Mouse (Mus musculus) cerebellum, postnatal 14 days (tissue): Measurements from ENCODE around the gene Mrgprh.

Experiments used
- DNase-seq, 2 experiments: peaks; one replicate each; pipeline ENCODE4 v3.0.0; 2021; ENCODE audit warnings: mixed read lengths in 2 of 2

The Mrgprh gene

DNA sequence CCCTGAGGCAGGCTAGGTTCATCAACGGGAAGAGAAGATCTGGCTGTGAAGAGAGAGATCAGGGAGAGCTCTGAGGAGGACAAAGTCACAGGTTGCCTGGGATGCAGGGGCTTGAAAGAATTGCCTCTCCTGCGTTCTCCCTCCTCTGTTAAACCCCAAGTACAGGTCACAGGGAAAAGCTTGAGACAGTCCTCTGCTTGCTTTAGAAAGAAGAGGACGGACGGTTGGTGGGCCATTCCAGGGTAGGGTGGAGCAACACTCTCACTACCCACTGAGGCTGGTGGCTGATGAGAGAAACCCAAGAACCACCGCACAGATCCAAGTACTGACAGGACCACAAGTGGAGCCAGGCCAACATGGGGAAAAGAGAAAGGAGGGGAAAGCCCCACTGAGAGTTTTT is at the start of gene Mrgprh:
Gene Mrgprh (plus strand): TSS at position 301 of the 400 bp plus-strand sequence.
- DNase-seq: no peak

DNA sequence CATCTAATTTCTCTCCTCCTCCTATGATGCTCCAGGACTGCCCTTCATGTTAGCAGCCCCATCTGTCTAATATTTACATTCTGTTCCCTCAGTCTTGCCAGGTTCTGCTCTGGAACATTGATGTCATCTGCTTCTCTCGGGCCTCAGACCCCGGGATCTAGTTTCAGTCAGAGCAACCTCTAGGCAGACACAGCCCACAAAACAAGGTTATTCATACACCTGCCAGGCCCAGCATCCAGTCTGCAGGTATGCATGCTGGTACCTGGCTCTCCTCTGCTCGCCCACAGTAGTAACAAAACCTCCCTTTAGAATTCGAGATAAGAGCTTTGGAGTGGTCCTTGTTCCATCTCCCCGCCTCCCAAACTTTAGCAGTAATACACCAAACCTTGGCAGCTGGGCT is 45.5 kb upstream of the Mrgprh start:
- DNase-seq: no peak

DNA sequence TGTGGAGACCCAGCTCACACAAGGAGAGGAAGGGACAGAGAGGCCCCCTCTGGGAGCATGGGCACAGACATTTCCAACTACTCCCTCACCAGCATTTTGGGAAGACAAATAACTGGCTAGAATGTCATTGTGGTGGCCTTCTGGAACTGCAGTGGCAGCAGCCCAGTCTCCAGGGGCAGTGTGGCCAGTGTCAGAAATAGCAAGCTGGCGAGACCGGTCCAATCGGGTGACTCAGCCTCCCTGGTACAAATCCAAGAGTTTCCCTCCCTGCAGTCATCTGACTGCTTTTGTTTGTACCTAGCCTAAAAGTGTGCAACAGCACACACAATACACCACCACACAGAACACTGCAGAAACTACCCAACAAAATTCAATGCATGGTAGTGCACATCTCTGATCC is 43.6 kb upstream of the Mrgprh start:
- peak; percentile 24 to 33 for DNase-seq

DNA sequence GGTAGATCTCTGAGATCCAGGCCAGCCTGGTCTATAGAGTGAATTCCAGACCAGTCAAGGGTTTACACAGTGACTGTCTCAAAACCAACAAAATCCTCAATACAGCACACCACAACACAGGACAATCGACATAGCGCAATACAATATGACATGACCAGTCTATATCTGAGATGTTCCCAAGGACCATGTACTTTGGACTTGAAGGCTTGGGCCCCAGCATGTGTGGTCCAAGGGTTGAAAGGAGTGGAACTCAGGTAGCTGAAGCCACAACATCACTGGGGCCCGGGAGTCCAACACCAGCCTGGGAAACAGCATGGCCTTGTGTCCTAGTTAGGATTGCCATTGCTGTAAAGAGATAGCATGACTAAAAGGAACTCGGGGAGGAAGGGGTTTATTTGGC is 43.2 kb upstream of the Mrgprh start:
- DNase-seq: no peak

DNA sequence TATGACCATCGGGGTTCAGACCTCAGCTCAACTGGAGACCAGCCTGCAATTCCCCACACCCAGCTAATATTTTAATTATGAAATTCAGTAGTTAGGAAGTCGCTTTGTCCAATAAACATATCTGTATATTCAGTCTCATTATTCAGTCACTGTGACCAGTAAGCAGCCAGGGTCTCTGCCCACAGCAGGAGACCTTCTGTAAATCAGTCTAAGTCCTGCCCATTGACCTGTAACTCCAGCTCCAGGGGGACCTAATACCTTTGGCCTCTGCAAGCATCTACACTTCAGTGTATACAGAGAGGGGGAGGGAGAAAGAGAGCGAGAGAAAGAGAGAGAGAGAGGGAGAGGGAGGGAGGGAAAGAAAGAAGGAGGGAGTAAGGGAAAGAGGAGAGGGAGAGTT is 41.5 kb upstream of the Mrgprh start:
- no peak for DNase-seq

DNA sequence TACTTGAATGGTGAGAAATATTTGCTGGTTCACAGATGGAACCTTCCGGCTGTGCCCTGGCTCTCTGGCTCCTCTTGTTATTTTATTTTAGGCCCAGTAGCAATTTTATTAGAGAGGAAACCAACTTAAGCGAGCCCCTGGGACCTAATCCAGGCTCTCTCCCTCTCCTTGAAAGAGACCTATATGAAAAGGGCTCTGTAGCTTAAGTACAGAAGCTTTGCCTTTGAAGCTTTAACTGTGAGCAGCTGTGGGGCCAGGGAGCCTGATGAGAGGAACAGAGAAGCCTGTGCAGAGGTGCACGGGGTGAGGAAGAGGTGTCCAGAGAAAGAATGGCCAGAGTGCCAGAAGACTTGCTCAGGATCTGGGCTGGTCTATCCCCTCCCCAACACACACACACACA is 41.0 kb upstream of the Mrgprh start:
- DNase-seq: no peak

DNA sequence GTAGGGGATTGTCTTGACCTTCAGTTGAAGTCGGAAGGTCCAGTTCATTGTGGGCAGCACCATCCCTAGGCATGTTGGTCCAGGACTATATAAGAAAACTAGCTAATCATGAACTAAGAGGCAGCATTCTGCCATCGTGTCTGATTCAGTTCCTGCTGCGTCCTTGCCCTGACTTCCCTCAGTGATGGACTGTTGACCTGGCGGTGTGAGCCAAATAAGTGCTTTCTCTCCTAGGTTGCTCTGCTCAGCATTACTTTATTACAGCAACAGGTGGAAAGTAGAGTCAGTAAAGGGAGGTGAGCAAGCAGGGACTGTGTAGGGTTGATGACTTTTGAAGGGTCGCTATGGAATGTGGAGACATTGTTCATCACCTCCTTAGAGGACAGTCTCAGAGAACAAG is 40.1 kb upstream of the Mrgprh start:
- no peak for DNase-seq

DNA sequence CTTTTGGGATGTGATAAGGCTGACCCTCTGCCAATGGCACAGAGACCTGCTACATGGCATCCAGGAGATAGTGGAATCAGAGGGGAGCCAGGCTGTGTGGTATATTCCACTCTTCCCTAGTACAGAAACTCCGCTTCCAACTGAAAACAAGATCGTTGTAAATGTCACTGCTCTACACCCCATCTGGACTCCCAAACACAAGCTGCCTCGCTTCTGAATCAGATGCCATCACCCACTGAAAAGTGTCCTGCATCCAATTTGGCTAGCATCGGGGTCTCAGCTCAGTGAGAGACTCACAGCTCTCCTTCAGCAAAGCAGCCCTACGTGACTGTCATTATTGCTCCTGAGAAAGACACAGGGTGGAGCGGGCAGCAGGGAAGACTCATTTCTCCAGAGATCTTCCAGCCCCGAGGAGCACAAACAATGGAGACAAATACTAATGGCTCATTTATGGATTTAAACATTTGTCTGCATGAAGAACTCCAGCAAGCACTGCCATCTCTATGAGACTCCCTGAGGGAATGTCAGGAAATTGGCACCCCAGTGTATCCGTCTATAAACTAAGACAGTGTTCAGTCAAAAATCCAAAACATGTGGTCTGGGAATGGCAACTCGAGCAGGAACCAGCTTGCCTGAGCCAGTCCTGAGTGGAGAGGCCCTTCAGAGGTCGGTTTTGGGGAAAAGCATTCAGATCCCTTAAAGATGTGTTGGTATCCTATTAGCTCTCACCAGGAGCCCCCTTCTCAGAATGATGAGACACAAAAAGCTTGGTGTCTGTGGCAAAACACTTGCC is 36.2 kb upstream of the Mrgprh start:
- DNase-seq: no peak

DNA sequence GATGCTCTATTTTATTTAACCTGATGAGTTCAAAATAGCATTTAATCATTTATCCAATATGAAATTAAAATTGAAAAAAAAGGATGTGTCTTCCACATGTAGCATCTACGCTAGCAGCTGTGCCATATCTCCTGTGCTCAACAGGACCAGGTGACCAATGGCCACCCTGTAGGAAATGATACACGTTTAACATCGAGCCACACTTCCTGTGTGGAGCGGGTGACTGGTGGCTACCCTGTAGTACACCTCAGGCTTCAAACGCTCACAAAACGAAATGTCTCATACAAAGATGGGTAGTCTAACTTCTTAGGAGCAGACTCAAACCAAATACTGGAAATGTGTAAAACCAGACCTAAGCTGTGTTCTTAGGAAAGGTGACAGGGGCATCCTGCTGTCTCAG is 32.0 kb upstream of the Mrgprh start:
- DNase-seq: no peak

DNA sequence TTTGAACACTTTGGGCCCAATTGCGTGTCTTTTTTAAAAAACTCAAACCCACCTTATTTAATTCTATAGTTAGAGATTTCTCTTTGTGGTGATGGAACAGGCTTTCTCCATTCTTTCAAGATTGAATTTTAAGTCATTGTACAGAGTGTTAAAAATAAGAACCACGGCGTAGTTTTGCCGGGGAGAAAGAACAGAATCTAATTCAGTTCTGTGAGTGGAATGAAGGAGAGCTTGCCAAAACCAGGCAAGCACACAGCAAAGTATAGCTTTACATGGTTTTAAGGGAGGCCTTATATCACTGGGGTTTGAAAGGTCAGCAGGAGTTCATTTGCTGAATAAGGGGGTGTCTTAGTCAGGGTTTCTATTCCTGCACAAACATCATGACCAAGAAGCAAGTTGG is 31.3 kb upstream of the Mrgprh start:
- no peak for DNase-seq

DNA sequence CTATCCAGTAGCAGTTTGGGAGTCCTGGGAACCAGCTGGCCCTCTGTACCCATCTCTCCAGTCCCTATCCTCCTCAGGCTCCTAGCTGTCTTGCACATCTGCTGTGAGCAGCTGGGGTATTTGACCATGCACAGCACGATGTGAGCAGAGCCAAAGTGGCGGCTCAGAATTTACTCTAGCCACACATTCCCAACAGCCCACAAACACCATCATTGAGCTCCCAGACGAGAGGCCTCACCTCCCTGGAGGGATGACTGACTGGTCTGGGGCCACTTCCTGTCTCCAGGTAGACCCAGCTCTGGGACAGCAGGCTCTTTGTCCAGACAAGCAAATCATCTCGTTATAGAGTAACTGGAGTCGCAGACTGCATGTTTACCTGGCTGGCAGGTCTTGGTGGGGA is 30.0 kb upstream of the Mrgprh start:
- DNase-seq: no peak

DNA sequence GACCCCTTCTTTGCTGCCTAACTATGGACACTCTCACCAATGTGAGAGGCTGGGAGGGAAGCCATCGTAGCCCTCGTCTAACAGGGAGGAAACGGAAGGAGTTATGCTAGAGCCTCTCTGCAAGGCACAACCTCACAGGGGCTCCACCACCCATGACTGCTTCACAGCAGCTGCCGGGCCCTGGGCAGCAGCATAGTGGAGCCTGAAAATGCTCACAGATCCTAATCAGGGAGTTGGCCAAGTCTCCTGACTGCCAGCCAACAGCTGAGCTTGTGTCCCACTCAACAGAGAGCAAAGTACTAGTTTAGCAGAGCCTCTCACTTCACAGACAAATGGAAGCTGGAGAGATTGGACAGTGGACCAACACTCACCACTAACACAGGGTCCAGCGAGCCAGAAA is 29.4 kb upstream of the Mrgprh start:
- DNase-seq: peak; percentile 37 to 44

DNA sequence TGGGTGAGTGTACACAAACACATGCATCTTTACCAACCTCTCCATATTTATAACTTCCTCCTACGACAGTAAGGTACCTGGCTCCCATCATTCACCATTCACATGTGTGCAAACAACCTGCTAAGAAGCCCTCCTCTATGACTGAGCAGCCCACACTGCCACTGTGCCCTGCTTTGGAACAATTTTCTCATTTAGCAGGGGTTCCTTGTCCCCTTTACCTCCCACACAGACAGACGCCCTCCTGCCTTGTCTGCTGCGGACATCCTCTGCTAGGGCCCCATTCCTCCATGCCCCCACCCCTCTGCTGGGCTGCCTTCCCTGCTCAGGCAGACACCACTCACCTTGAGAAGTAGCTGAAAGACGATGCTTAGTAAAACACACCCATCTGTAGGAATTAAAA is 28.1 kb upstream of the Mrgprh start:
- DNase-seq: no peak

DNA sequence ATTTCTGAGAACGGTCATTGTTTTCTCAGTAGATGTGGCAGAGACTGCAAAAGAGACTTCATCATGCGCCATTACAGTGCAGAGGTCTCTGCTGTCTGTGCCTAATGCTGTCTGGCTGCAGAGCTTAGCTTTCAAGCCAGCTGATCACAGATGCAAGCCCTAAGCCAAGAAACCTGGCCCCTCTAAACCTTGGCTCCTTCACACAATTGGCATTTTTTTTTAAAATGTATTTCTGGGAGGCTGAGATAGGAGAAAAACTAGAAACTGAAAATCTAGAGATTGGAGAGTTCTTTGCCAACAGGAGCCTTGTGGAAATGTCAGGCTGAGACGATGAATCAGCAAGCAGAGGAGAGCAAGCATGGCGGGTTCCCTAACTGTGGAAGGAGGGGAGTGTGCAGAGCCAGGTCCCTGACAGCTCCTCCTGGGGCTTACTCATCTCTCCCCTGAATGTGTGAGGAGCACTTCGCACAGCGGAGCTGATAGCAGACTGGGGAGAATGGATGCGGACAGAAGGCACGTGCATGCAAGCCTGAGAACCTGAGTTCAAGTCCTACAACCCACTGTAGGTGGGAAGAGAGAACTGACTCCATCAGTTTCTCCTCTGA is 26.0 kb upstream of the Mrgprh start:
- no peak for DNase-seq

DNA sequence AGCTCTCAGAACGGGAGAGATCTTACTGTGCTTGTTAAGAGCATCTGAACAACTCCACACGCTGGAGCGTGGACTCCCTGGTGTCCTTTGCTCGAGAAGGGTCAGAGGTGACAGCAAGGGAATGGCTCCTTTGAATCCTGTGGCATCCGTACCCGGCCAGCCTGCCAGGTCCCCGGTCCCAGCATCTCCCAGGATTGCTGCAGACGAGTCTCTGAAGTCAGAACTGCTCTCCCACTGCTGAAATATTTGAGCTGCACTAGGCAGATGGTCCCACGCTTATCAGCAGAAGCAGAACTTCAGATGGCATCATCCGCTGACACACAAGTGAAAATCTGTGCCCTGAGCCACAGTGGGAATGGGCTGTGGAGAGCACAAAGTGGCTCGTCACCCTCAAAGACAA is 24.1 kb upstream of the Mrgprh start:
- no peak for DNase-seq

DNA sequence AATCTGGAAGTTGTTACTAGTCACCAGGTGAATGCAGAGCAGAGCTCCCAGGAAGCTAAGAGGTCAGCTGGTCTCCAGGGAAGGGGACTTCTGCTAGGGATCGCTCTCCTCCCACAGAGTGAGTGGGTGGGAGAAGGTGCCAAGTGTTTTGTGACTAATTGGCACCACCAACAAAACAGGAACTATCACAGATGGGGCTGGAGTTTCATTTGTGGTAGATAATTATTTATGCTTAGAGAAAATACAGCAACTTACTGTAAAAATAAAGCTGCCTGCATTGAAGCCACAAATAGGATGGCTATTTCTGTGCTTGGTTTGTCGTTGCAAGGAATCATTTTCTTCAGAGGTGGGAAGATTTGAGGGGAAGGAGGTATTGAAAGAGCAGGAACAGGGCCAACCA is 22.0 kb upstream of the Mrgprh start:
- no peak for DNase-seq

DNA sequence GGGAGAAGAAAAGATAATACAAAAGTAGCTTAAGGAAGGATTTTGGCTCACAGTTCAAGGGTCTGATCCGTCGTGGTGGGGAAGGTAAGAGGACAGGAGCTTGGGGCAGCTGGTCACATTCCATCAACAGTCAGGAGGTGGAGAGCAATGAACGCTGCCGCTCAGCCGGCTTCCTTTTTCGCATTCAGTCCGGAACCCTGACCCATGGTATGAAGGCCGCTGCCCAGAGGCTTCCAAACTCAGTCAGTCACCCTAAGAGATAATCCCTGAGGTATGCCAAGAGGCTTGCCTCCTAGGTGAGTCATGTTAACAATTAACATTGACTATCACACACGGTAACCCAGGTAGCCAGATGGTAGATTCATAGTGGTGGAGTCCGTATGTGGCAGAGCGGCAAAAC is 21.4 kb upstream of the Mrgprh start:
- no peak for DNase-seq

DNA sequence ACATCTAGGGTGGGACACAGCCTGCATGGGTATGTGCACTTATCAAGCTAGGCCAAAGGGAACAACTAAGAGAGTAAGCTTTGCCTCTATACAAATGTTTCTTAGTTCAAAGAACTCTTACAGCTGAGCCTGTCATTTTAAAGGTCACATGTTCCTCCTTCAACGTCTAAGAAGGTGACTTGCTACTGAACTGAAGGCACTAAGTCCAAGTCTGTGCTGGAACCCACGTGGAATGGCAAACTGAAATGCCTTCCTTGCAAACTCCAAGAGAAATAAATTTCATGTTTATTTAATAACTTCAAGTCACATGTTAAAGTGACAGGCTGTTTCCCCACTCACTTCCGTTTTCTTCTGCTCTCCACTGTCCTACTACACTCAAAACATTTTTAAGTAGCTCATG is 18.4 kb upstream of the Mrgprh start:
- DNase-seq: no peak

DNA sequence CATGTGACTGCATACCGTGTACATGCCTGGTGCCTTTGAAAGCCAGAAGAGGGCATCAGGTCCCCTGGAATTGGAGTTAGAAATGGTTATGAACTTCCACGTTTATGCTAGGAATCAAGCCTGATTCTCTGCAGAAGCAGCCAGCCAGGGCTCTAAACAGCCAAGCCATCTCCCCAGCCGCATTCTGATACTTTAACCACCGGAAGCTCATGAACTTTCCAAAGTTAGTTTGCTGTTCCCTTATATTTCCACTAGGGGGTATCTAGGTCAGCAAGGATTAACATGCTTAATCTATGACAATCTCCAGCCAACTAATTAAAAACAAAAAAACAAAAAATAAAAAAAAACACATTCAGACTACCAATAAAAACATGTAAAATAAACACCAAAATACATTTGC is 17.8 kb upstream of the Mrgprh start:
- DNase-seq: no peak

DNA sequence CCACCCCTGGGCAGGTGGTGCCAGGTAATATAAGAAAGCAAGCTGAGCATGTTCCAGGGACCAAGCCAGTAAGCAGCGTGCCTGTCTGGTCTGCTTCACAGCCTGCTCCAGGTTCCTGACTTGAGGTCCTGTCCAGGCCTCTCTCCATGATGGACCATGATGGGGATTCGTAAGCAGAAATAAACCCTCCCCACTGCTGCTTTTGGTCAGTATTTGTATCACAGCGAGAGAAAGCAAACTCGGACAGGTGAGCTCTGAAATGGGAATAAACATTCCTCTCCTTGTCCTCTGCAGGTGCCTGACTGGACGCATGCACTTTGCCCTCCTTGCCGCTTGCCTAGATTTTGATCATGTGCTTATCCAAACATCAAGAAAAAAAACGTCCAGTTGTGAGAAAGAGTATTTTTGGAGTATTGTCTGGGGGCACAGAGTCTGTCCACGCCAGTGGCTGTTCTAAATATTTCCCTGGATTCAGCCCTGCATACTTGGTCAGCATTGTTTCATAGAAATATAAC is 16.8 kb upstream of the Mrgprh start:
- no peak for DNase-seq

DNA sequence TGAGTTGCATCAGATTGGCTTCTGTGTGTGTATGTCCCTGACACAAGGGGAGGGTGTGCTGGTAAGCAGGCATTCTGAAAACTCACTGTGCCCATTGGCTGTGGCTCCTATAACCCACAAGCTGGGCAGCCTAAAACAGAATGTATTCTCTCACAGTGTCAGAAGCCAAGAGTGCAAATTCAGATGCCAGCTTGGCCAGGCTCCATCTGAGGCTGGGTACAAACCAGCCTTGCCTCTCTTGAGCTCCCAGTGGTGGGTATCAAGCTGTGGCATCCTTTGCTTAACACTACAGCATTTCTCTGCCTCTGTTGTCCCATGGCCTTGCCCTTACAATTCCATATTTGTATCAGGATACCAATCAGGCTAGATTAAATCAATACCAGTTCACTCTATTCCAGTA is 11.7 kb upstream of the Mrgprh start:
- DNase-seq: peak; percentile 48 to 55

DNA sequence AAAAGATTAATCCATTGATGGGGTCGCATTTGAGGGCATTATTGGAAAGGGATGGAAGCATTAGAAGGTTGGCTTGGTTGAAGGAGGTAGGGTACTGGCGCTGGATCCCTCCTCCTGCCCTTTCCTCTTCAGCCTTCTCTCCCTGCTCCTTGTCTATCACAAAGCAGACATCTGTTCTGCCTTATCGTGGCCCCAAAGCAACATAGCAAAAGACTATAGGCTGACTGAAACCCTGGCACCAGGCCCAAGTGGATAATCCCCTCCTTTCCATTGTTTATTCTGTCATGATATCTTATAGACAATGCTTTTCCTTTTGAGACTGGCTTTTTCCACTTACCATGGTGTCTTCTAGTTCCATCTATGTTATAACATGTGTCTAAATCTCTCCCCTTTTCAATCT is 10.4 kb upstream of the Mrgprh start:
- no peak for DNase-seq

DNA sequence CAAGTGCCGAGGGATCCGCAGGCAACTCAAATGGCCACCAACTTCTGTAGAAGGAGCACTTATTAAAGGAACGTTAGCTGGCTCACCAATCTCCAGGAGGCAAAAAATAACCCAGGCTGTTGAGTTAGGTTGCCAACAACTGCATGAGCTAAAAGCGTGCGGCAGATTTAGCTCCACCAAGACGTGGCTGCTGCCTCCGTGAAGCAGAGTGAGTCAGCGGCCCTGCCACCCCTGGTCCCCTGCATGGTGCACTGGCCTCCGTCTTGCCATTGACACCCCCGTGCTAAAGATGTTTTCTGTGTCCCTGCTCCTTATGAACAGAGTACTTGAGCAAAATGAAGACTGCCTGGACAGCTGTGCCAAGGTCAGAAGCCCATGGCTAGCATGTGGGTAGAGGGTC is 9.0 kb upstream of the Mrgprh start:
- no peak for DNase-seq

DNA sequence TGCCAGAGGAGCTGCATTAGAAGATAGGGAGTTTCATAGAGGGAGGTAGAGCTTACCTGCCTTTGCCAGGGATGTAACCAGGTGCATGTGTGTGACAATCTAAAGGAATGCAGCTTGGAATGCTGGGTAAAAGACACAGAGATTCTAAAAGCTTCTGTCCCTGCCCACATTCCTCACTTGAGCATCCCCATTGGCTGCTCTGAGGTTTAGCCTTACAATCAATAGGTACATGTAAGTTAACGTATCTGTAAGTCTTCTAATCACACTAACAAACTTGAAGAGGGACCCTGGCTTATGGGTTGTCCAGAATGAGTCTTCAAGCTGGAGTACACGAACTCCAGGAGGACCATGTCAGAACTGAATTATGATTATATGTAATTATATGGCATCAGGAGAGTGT is 7.8 kb upstream of the Mrgprh start, which contains the start of gene Mas1:
Gene Mas1 (minus strand): TSS at position 101 of the 400 bp plus-strand sequence.
- no peak for DNase-seq

DNA sequence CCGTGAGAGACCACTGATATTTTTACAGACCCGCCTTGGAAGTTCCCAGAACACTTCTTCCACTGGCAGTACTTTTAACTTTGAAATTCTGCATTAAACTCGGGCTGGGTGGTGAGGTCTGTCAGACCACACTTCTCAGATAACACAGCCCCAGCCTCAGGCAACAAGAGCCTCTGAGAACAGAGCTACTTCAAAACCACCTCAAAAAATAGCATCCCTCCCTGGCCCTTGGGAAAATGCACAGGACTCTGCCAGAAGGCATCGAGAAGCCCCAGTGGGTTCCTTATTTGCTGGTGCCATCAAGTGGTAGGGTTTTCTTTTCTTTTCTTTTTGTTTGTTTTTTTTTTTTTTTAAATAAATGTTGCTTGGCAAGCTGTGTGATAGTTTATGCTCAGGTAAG is 7.2 kb upstream of the Mrgprh start:
- no peak for DNase-seq
